Mouse (Mus musculus): Measurements from ENCODE around the gene Usp7. TPM values are rescaled to one million over a fixed set of nuclear protein-coding genes. Genes with fewer than 3 reads are reported as not detected.
"Not testable (repeated sequence)": the region's sequence is repeated elsewhere in the genome, so short reads cannot be mapped to it uniquely, and the experiment has no call there.

Usp7 gene
- polyA plus RNA-seq, 1 experiment from 2014 or later = 12.5 TPM

- Histone ChIP-seq H3K4me3 (no peak overlapping the region), H3K36me3 (no peaks in the 10 kb centered on the region), H3K9ac (no peak overlapping the region), H3K4me1 (replicated peaks) (peaks cover 6% of the 10 kb centered on the region), H3K4me2 (no peak overlapping the region), H3K27ac (no peak overlapping the region), H3K9me3 (replicated peaks) (no peaks in the 10 kb centered on the region), H3K27me3 (no peaks in the 10 kb centered on the region)
- 48% methylated on average over 9 of the region's 9 CpGs for WGBS
- ATAC-seq (replicated peaks; ENCODE audit: insufficient number of reproducible peaks, insufficient read depth, low FRiP score, low read depth) = no peak
Observed at GRCm38 (mm10) chr16:8766196-8766595, 25.9 kb downstream of the Usp7 start.

DNA sequence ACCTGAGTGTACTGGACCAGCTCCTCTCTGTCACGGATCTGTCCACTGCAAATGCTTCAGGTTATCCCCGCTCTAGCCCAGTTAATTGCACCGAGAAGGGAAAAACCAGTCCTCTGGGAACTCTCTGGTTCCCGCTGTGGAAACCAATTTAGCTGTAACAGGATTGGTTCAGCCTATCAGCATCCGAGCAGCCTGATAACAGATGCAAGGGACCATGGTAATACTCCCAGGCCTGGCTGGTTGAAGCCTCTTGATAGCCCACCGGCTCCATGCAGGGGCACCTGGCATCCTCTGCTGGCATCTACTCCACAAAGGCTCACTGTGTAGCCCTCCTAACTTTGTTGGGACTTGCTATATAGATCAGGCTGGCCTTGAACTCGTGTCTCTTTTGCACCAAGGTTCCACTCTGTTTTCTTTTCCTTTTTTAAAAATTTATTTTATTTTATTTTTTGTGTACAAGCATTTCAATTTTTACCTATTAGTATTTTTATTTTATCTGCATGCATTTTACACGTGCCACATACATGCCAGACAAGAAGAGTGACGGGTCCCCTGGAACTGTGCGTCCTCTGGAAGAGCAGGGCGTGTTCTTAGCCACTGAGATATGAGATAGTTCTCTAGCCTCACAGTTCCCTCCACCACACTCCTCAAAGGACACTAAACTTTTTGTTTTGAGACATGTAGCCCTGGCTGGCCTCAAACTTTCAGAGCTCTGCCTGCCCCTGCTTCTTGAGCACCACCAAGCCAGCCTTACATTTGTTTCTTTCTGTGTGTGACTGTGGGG, 27.8 kb downstream of the Usp7 start:
- no peak overlapping the region for H3K4me2 ChIP-seq
- H3K9me3 ChIP-seq (replicated peaks) = no peaks in the 10 kb centered on the region
- ATAC-seq (replicated peaks; ENCODE audit: insufficient number of reproducible peaks, insufficient read depth, low FRiP score, low read depth) = no peak
- no peaks in the 10 kb centered on the region for H3K36me3 ChIP-seq
- H3K27me3 ChIP-seq = no peaks in the 10 kb centered on the region
- WGBS = 65% methylated on average over 11 of the region's 11 CpGs
- no peak overlapping the region for H3K4me3 ChIP-seq
- H3K4me1 ChIP-seq (replicated peaks) = peaks cover 6% of the 10 kb centered on the region
- no peak overlapping the region for H3K27ac ChIP-seq
- no peak overlapping the region for H3K9ac ChIP-seq

GRCm38 (mm10) chr16:8763028-8763427, 29.1 kb downstream of the Usp7 start:
- H3K9ac ChIP-seq = no peak overlapping the region
- ATAC-seq (replicated peaks; ENCODE audit: insufficient number of reproducible peaks, insufficient read depth, low FRiP score, low read depth) = no peak
- WGBS = 52% methylated on average over 6 of the region's 6 CpGs

GRCm38 (mm10) chr16:8761894-8762293, 30.2 kb downstream of the Usp7 start:
- 91% methylated on average over 2 of the region's 2 CpGs for whole genome bisulfite sequencing
- no peaks in the 10 kb centered on the region for H3K36me3 ChIP-seq
- no peak overlapping the region for H3K27ac ChIP-seq
- ATAC-seq (replicated peaks; ENCODE audit: insufficient number of reproducible peaks, insufficient read depth, low FRiP score, low read depth) = no peak
- peaks cover 6% of the 10 kb centered on the region for H3K4me1 ChIP-seq (replicated peaks)
- H3K4me3 ChIP-seq = no peak overlapping the region
- no peaks in the 10 kb centered on the region for H3K9me3 ChIP-seq (replicated peaks)
- no peak overlapping the region for H3K4me2 ChIP-seq
- no peaks in the 10 kb centered on the region for H3K27me3 ChIP-seq
- no peak overlapping the region for H3K9ac ChIP-seq

More at GRCm38 (mm10) chr16:8763028-8763427, 29.1 kb downstream of the Usp7 start:
- H3K4me2 ChIP-seq = no peak overlapping the region
- no peaks in the 10 kb centered on the region for H3K9me3 ChIP-seq (replicated peaks)
- H3K36me3 ChIP-seq = no peaks in the 10 kb centered on the region
- H3K4me3 ChIP-seq = no peak overlapping the region
- no peak overlapping the region for H3K27ac ChIP-seq
- H3K27me3 ChIP-seq = no peaks in the 10 kb centered on the region
- peaks cover 6% of the 10 kb centered on the region for H3K4me1 ChIP-seq (replicated peaks)

GRCm38 (mm10) chr16:8761005-8761404, 31.1 kb downstream of the Usp7 start:
- Histone ChIP-seq H3K9me3 (replicated peaks) (no peaks in the 10 kb centered on the region), H3K27ac (no peak overlapping the region), H3K4me3 (no peak overlapping the region), H3K27me3 (no peaks in the 10 kb centered on the region), H3K36me3 (no peaks in the 10 kb centered on the region), H3K4me2 (no peak overlapping the region), H3K9ac (no peak overlapping the region), H3K4me1 (replicated peaks) (peaks cover 6% of the 10 kb centered on the region)
- ATAC-seq (replicated peaks; ENCODE audit: insufficient number of reproducible peaks, insufficient read depth, low FRiP score, low read depth) = no peak
- WGBS = 87% methylated on average over 7 of the region's 7 CpGs

- Histone ChIP-seq H3K4me1 (replicated peaks) (peaks cover 6% of the 10 kb centered on the region), H3K27ac (no peak overlapping the region), H3K4me3 (no peak overlapping the region), H3K4me2 (no peak overlapping the region), H3K9me3 (replicated peaks) (no peaks in the 10 kb centered on the region), H3K36me3 (no peaks in the 10 kb centered on the region), H3K9ac (no peak overlapping the region), H3K27me3 (no peaks in the 10 kb centered on the region)
- WGBS = 62% methylated on average over 3 of the region's 3 CpGs
- no peak for ATAC-seq (replicated peaks; ENCODE audit: insufficient number of reproducible peaks, insufficient read depth, low FRiP score, low read depth)
Observed at GRCm38 (mm10) chr16:8758979-8759378, 33.1 kb downstream of the Usp7 start.

- H3K9ac ChIP-seq = no peak overlapping the region
- H3K27ac ChIP-seq = no peak overlapping the region
- H3K4me3 ChIP-seq = no peak overlapping the region
- 66% methylated on average over 2 of the region's 2 CpGs for WGBS
- H3K4me2 ChIP-seq = no peak overlapping the region
- H3K27me3 ChIP-seq = no peaks in the 10 kb centered on the region
- H3K36me3 ChIP-seq = no peaks in the 10 kb centered on the region
- ATAC-seq (replicated peaks; ENCODE audit: insufficient number of reproducible peaks, insufficient read depth, low FRiP score, low read depth) = no peak
- peaks cover 4% of the 10 kb centered on the region for H3K4me1 ChIP-seq (replicated peaks)
- H3K9me3 ChIP-seq (replicated peaks) = no peaks in the 10 kb centered on the region
Observed at GRCm38 (mm10) chr16:8758193-8758592, 33.9 kb downstream of the Usp7 start.

GRCm38 (mm10) chr16:8757586-8757985, 34.5 kb downstream of the Usp7 start:
- not testable (repeated sequence) for H3K9me3 ChIP-seq (replicated peaks); H3K9ac ChIP-seq; H3K36me3 ChIP-seq; H3K4me3 ChIP-seq; H3K4me2 ChIP-seq; H3K27ac ChIP-seq; ATAC-seq (replicated peaks; ENCODE audit: insufficient number of reproducible peaks, insufficient read depth, low FRiP score, low read depth); H3K4me1 ChIP-seq (replicated peaks); H3K27me3 ChIP-seq
- 87% methylated on average over 6 of the region's 6 CpGs for WGBS

DNA sequence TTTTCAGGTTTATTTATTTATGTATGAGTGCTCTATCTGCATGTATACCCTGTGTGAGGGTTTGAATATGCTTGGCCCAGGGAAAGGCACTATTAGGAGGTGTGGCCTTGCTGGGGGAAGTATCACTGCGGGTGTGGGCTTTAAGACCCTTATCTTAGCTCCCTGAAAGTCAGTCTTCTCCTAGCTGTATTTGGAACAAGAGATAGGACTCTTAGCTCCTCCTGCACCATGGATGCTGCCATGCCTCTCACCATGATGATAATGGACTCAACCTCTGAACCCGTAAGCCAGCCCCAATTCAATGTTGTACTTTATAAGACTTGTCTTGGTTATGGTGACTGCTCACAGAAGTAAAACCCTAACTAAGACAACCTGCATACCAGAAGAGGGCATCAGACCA, 39.8 kb downstream of the Usp7 start:
- Histone ChIP-seq H3K4me1 (replicated peaks) (no peaks in the 10 kb centered on the region), H3K9me3 (replicated peaks) (no peaks in the 10 kb centered on the region), H3K4me2 (no peak overlapping the region), H3K36me3 (no peaks in the 10 kb centered on the region), H3K27me3 (no peaks in the 10 kb centered on the region), H3K9ac (no peak overlapping the region), H3K27ac (no peak overlapping the region), H3K4me3 (no peak overlapping the region)
- 55% methylated on average over 2 of the region's 2 CpGs for WGBS
- no peak for ATAC-seq (replicated peaks; ENCODE audit: insufficient number of reproducible peaks, insufficient read depth, low FRiP score, low read depth)

GRCm38 (mm10) chr16:8751555-8752235, 40.4 kb downstream of the Usp7 start:
- H3K27ac ChIP-seq = no peak overlapping the region
- H3K27me3 ChIP-seq = no peaks in the 10 kb centered on the region
- no peaks in the 10 kb centered on the region for H3K9me3 ChIP-seq (replicated peaks)
- no peak overlapping the region for H3K9ac ChIP-seq
- no peaks in the 10 kb centered on the region for H3K36me3 ChIP-seq
- no peak overlapping the region for H3K4me2 ChIP-seq
- no peak overlapping the region for H3K4me3 ChIP-seq
- no peak for ATAC-seq (replicated peaks; ENCODE audit: insufficient number of reproducible peaks, insufficient read depth, low FRiP score, low read depth)
- WGBS = 65% methylated on average over 5 of the region's 5 CpGs
- H3K4me1 ChIP-seq (replicated peaks) = no peaks in the 10 kb centered on the region

- H3K36me3 ChIP-seq = no peaks in the 10 kb centered on the region
- ATAC-seq (replicated peaks; ENCODE audit: insufficient number of reproducible peaks, insufficient read depth, low FRiP score, low read depth) = no peak
- H3K9me3 ChIP-seq (replicated peaks) = no peaks in the 10 kb centered on the region
- H3K27ac ChIP-seq = no peak overlapping the region
- 95% methylated on average over 8 of the region's 8 CpGs for WGBS
- H3K9ac ChIP-seq = no peak overlapping the region
- no peak overlapping the region for H3K4me2 ChIP-seq
- H3K4me1 ChIP-seq (replicated peaks) = no peaks in the 10 kb centered on the region
- no peak overlapping the region for H3K4me3 ChIP-seq
- H3K27me3 ChIP-seq = no peaks in the 10 kb centered on the region
Observed at GRCm38 (mm10) chr16:8748904-8749303, 43.2 kb downstream of the Usp7 start.
